Mouse (Mus musculus): ENCODE measurements at regions not wholly inside any gene's neighbourhood (a gene's known extent, or its start where the extent isn't known, plus 50 kb on each side); places are given as distances from the start of the nearest gene placed in this dataset.

GRCm38 (mm10) chr1:18465303-18465829 is 200.4 kb upstream of the Defb41 start:
- H3K27me3 ChIP-seq (ENCODE audit: control insufficient read depth, insufficient read depth, low read length): no peaks in the 10 kb centered on the region
- H3K36me3 ChIP-seq (ENCODE audit: control insufficient read depth, insufficient read depth, low read length): no peaks in the 10 kb centered on the region
- no peak for TF ChIP-seq CTCF (IDR thresholded peaks at IDR 0.05; ENCODE audit: low read depth, low read length)
- TF ChIP-seq POLR2A (IDR thresholded peaks at IDR 0.05; ENCODE audit: extremely low read depth, insufficient read depth, low read length): no peak
- no peak overlapping the region for H3K27ac ChIP-seq (replicated peaks; ENCODE audit: insufficient read depth, low read depth, low read length)
- 80% methylated on average over 3 of the region's 3 CpGs for WGBS
- no peak for DNase-seq (ENCODE audit: extremely low read depth, low read depth, low spot score)
- H3K4me3 ChIP-seq (ENCODE audit: insufficient read depth, low read depth, low read length): no peak overlapping the region
- H3K9ac ChIP-seq (ENCODE audit: low read depth, low read length): no peak overlapping the region
- no peaks in the 10 kb centered on the region for H3K79me2 ChIP-seq (ENCODE audit: control insufficient read depth, insufficient read depth, low read length)
- H3K4me1 ChIP-seq (ENCODE audit: control insufficient read depth, insufficient read depth, low read length): no peaks in the 10 kb centered on the region

GRCm38 (mm10) chr1:18463218-18463617 is 198.3 kb upstream of the Defb41 start:
- DNase-seq (ENCODE audit: extremely low read depth, low read depth, low spot score): no peak
- TF ChIP-seq POLR2A (IDR thresholded peaks at IDR 0.05; ENCODE audit: extremely low read depth, insufficient read depth, low read length): no peak
- TF ChIP-seq CTCF (IDR thresholded peaks at IDR 0.05; ENCODE audit: low read depth, low read length): no peak
- 55% methylated on average over 1 of the region's 1 CpGs for WGBS

GRCm38 (mm10) chr1:18416297-18416732 is 151.4 kb upstream of the Defb41 start:
- WGBS: 68% methylated on average over 3 of the region's 3 CpGs
- Histone ChIP-seq H3K4me3 (ENCODE audit: insufficient read depth, low read depth, low read length) (no peak overlapping the region), H3K27ac (replicated peaks; ENCODE audit: insufficient read depth, low read depth, low read length) (no peak overlapping the region), H3K79me2 (ENCODE audit: control insufficient read depth, insufficient read depth, low read length) (no peaks in the 10 kb centered on the region), H3K4me1 (ENCODE audit: control insufficient read depth, insufficient read depth, low read length) (no peaks in the 10 kb centered on the region), H3K36me3 (ENCODE audit: control insufficient read depth, insufficient read depth, low read length) (no peaks in the 10 kb centered on the region), H3K9ac (ENCODE audit: low read depth, low read length) (no peak overlapping the region), H3K27me3 (ENCODE audit: control insufficient read depth, insufficient read depth, low read length) (no peaks in the 10 kb centered on the region)
- DNase-seq (ENCODE audit: extremely low read depth, low read depth, low spot score): no peak
- TF ChIP-seq POLR2A (IDR thresholded peaks at IDR 0.05; ENCODE audit: extremely low read depth, insufficient read depth, low read length) (no peak), CTCF (IDR thresholded peaks at IDR 0.05; ENCODE audit: low read depth, low read length) (no peak)

More at GRCm38 (mm10) chr1:18463218-18463617, 198.3 kb upstream of the Defb41 start:
- H3K79me2 ChIP-seq (ENCODE audit: control insufficient read depth, insufficient read depth, low read length): no peaks in the 10 kb centered on the region
- no peaks in the 10 kb centered on the region for H3K36me3 ChIP-seq (ENCODE audit: control insufficient read depth, insufficient read depth, low read length)
- no peak overlapping the region for H3K27ac ChIP-seq (replicated peaks; ENCODE audit: insufficient read depth, low read depth, low read length)
- H3K4me3 ChIP-seq (ENCODE audit: insufficient read depth, low read depth, low read length): no peak overlapping the region
- H3K9ac ChIP-seq (ENCODE audit: low read depth, low read length): no peak overlapping the region
- H3K4me1 ChIP-seq (ENCODE audit: control insufficient read depth, insufficient read depth, low read length): no peaks in the 10 kb centered on the region
- no peaks in the 10 kb centered on the region for H3K27me3 ChIP-seq (ENCODE audit: control insufficient read depth, insufficient read depth, low read length)

GRCm38 (mm10) chr1:18415879-18416278 is 150.9 kb upstream of the Defb41 start:
- H3K4me3 ChIP-seq (ENCODE audit: insufficient read depth, low read depth, low read length): no peak overlapping the region
- no peaks in the 10 kb centered on the region for H3K27me3 ChIP-seq (ENCODE audit: control insufficient read depth, insufficient read depth, low read length)
- 77% methylated on average over 2 of the region's 2 CpGs for WGBS
- H3K4me1 ChIP-seq (ENCODE audit: control insufficient read depth, insufficient read depth, low read length): no peaks in the 10 kb centered on the region
- H3K27ac ChIP-seq (replicated peaks; ENCODE audit: insufficient read depth, low read depth, low read length): no peak overlapping the region
- no peaks in the 10 kb centered on the region for H3K79me2 ChIP-seq (ENCODE audit: control insufficient read depth, insufficient read depth, low read length)
- no peak overlapping the region for H3K9ac ChIP-seq (ENCODE audit: low read depth, low read length)
- DNase-seq (ENCODE audit: extremely low read depth, low read depth, low spot score): no peak
- no peaks in the 10 kb centered on the region for H3K36me3 ChIP-seq (ENCODE audit: control insufficient read depth, insufficient read depth, low read length)
- TF ChIP-seq POLR2A (IDR thresholded peaks at IDR 0.05; ENCODE audit: extremely low read depth, insufficient read depth, low read length): no peak
- TF ChIP-seq CTCF (IDR thresholded peaks at IDR 0.05; ENCODE audit: low read depth, low read length): no peak

- Histone ChIP-seq H3K27ac (replicated peaks; ENCODE audit: insufficient read depth, low read depth, low read length) (no peak overlapping the region), H3K4me3 (ENCODE audit: insufficient read depth, low read depth, low read length) (no peak overlapping the region), H3K9ac (ENCODE audit: low read depth, low read length) (no peak overlapping the region), H3K79me2 (ENCODE audit: control insufficient read depth, insufficient read depth, low read length) (no peaks in the 10 kb centered on the region), H3K27me3 (ENCODE audit: control insufficient read depth, insufficient read depth, low read length) (no peaks in the 10 kb centered on the region), H3K4me1 (ENCODE audit: control insufficient read depth, insufficient read depth, low read length) (no peaks in the 10 kb centered on the region), H3K36me3 (ENCODE audit: control insufficient read depth, insufficient read depth, low read length) (no peaks in the 10 kb centered on the region)
- 59% methylated on average over 2 of the region's 2 CpGs for WGBS
- no peak for DNase-seq (ENCODE audit: extremely low read depth, low read depth, low spot score)
- TF ChIP-seq CTCF (IDR thresholded peaks at IDR 0.05; ENCODE audit: low read depth, low read length) (no peak), POLR2A (IDR thresholded peaks at IDR 0.05; ENCODE audit: extremely low read depth, insufficient read depth, low read length) (no peak)
Observed at GRCm38 (mm10) chr1:18412746-18413145, 147.8 kb upstream of the Defb41 start.

- no peak overlapping the region for H3K9ac ChIP-seq (ENCODE audit: low read depth, low read length)
- no peak for DNase-seq (ENCODE audit: extremely low read depth, low read depth, low spot score)
- H3K27me3 ChIP-seq (ENCODE audit: control insufficient read depth, insufficient read depth, low read length): no peaks in the 10 kb centered on the region
- H3K4me3 ChIP-seq (ENCODE audit: insufficient read depth, low read depth, low read length): no peak overlapping the region
- H3K4me1 ChIP-seq (ENCODE audit: control insufficient read depth, insufficient read depth, low read length): no peaks in the 10 kb centered on the region
- no peak overlapping the region for H3K27ac ChIP-seq (replicated peaks; ENCODE audit: insufficient read depth, low read depth, low read length)
- H3K36me3 ChIP-seq (ENCODE audit: control insufficient read depth, insufficient read depth, low read length): no peaks in the 10 kb centered on the region
- TF ChIP-seq CTCF (IDR thresholded peaks at IDR 0.05; ENCODE audit: low read depth, low read length) (no peak), POLR2A (IDR thresholded peaks at IDR 0.05; ENCODE audit: extremely low read depth, insufficient read depth, low read length) (no peak)
- no peaks in the 10 kb centered on the region for H3K79me2 ChIP-seq (ENCODE audit: control insufficient read depth, insufficient read depth, low read length)
Observed at GRCm38 (mm10) chr1:18389591-18389990, 124.7 kb upstream of the Defb41 start.

Measured in liver, adult 2 months (tissue).